Mouse (Mus musculus) cortical plate, adult 2 months (tissue): ENCODE data around the gene Dennd2c. TPM values are rescaled to one million over a fixed set of nuclear protein-coding genes. Genes with fewer than 3 reads are reported as not detected.
"Not testable (repeated sequence)": the region's sequence is repeated elsewhere in the genome, so short reads cannot be mapped to it uniquely, and the experiment has no call there.

Experiments used
- H3K27ac ChIP-seq: fragments of 200-500 bp; 2 replicates; pipeline ENCODE4 v1.5.1; 2012; ENCODE audit warnings: low read length, control low read depth, inconsistent platforms; ENCODE audit not compliant: insufficient read depth
- H3K4me1 ChIP-seq: fragments of 200-500 bp; 2 replicates; pipeline ENCODE4 v1.6.1; 2011; ENCODE audit warnings: low read length; ENCODE audit not compliant: control insufficient read depth, insufficient read depth
- H3K4me3 ChIP-seq: fragments of 200-500 bp; 2 replicates; pipeline ENCODE4 v1.5.1; 2011; ENCODE audit warnings: mild to moderate bottlenecking, low read length, control low read depth; ENCODE audit not compliant: insufficient read depth
- CTCF ChIP-seq: fragments of 200-500 bp; IDR thresholded peaks from 2 replicates; pipeline ENCODE4 v1.5.1; 2011; ENCODE audit warnings: mild to moderate bottlenecking, control low read depth, low read length; ENCODE audit not compliant: insufficient read depth; ENCODE audit errors: extremely low read depth
- POLR2A ChIP-seq: fragments of 200-500 bp; IDR thresholded peaks from 2 replicates; pipeline ENCODE4 v1.6.1; 2011; ENCODE audit warnings: mild to moderate bottlenecking, low read length, control low read depth; ENCODE audit not compliant: insufficient read depth; ENCODE audit errors: extremely low read depth
- polyA plus RNA-seq: library from polyadenylated mRNA; depleted of rRNA; stranded (reverse); fragments of >200 nt; gene quantifications from 2 replicates; pipeline ENCODE4 v1.2.3, GENCODE M21; 2012; rRNA removed

The Dennd2c gene
- polyA plus RNA-seq, 1 experiment = 0.33 TPM

GRCm38 (mm10) chr3:103207749-103208148 lies 105.3 kb downstream of the Dennd2c start:
- TF ChIP-seq POLR2A = no peak
- TF ChIP-seq CTCF = no peak
- no peak overlapping the region for H3K27ac ChIP-seq
- no peaks in the 10 kb centered on the region for H3K4me1 ChIP-seq
- no peak overlapping the region for H3K4me3 ChIP-seq

DNA sequence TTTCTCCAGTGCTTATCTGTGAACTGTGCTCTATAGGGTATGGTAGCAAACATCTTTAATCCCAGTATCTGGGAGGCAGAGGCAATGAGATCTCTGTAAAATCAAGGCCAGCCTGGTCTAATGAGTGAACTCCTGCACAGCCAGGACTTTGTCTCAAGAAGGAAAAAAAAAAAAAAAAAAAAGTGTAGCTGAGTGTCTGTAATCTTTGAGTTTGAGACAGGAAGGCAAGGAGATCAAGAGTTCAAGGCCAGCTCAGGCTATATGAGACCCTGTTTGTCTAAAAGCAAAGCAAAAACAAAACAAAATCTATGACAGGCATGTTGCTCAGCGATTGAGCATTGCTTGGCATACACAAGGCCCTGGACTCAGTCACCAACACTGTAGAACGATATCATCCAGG lies 105.8 kb downstream of the Dennd2c start:
- Histone ChIP-seq H3K4me1 (no peaks in the 10 kb centered on the region), H3K4me3 (no peak overlapping the region), H3K27ac (no peak overlapping the region)
- no peak for TF ChIP-seq POLR2A
- no peak for TF ChIP-seq CTCF

- Histone ChIP-seq H3K4me3 (no peak overlapping the region), H3K4me1 (no peaks in the 10 kb centered on the region), H3K27ac (no peak overlapping the region)
- TF ChIP-seq CTCF = no peak
- no peak for TF ChIP-seq POLR2A
These were observed 108.7 kb downstream of the Dennd2c start for GRCm38 (mm10) chr3:103211101-103211500.

DNA sequence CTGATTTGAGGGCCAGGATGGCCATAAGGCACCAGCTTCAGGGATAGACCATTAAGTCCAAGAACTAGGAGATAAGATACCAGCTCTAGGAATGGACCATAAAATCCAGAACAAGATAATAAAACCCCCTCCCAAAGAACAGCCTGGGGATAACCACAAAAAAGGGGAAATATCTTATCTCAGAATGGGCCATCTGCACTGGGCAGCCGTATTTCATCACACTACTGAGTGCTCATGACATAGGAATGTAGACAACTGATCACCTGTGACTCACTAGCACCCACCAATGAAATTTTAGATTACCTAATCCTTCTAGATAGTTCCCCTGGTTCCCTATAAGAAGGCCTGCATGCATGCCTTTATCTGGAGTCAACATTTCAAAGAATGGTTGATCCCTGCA lies 109.7 kb downstream of the Dennd2c start:
- Histone ChIP-seq H3K4me3 (no peak overlapping the region), H3K4me1 (no peaks in the 10 kb centered on the region)

GRCm38 (mm10) chr3:103213537-103213936 lies 111.1 kb downstream of the Dennd2c start:
- Histone ChIP-seq H3K27ac (no peak overlapping the region), H3K4me1 (no peaks in the 10 kb centered on the region), H3K4me3 (no peak overlapping the region)
- TF ChIP-seq CTCF (no peak), POLR2A (no peak)

More for the DNA sequence above, 109.7 kb downstream of the Dennd2c start:
- no peak overlapping the region for H3K27ac ChIP-seq
- TF ChIP-seq POLR2A = no peak
- no peak for TF ChIP-seq CTCF

GRCm38 (mm10) chr3:103214593-103215285 lies 112.3 kb downstream of the Dennd2c start:
- Histone ChIP-seq H3K27ac (no peak overlapping the region), H3K4me1 (no peaks in the 10 kb centered on the region), H3K4me3 (no peak overlapping the region)
- TF ChIP-seq POLR2A (no peak), CTCF (no peak)

DNA sequence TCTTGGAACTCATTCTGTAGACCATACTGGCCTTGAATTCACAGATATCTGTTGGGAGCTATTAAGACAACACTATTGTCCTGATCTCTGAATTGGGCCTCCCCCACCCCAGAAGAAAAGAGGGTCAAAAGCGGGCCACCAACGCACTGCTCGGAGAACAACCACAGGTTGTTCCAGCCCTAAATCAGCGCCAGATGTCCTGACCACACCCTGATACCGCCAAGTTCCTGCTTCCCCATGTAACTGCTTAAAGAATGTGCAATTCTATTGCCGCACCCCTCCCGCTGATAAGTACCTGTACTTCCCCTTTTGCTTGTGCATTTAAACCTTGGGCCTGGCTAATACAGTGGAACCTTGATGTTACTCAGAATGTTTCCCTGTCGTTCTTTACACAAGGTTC lies 113.0 kb downstream of the Dennd2c start:
- not testable (repeated sequence) for H3K27ac ChIP-seq

More for the DNA sequence above, 113.0 kb downstream of the Dennd2c start:
- H3K4me1 ChIP-seq, H3K4me3 ChIP-seq: not testable (repeated sequence)

Other genes with a start within 250 kb of the Dennd2c start
- gene Sycp1, start 166.5 kb upstream of the Dennd2c start, polyA plus RNA-seq = not detected in 2 replicates
- gene Nr1h5, start 138.5 kb upstream of the Dennd2c start, polyA plus RNA-seq = not detected in 2 replicates
- gene Sike1, start 106.9 kb upstream of the Dennd2c start, polyA plus RNA-seq = 35.4 and 35.5 TPM in 2 replicates
- gene Csde1, start 82.2 kb upstream of the Dennd2c start, polyA plus RNA-seq = 70.7 and 74.2 TPM in 2 replicates
- gene Nras, start 44.3 kb upstream of the Dennd2c start, polyA plus RNA-seq = 32.6 and 35.1 TPM in 2 replicates
- gene Ampd1, start 28.6 kb upstream of the Dennd2c start, polyA plus RNA-seq = not detected in 2 replicates
- 116 and 120 TPM in 2 replicates for gene Bcas2, start 69.1 kb downstream of the Dennd2c start, polyA plus RNA-seq
- gene Trim33, start 176.7 kb downstream of the Dennd2c start, polyA plus RNA-seq = 16.5 and 16.8 TPM in 2 replicates